Mouse (Mus musculus): Measurements from ENCODE around the gene Lamtor3.

DNA sequence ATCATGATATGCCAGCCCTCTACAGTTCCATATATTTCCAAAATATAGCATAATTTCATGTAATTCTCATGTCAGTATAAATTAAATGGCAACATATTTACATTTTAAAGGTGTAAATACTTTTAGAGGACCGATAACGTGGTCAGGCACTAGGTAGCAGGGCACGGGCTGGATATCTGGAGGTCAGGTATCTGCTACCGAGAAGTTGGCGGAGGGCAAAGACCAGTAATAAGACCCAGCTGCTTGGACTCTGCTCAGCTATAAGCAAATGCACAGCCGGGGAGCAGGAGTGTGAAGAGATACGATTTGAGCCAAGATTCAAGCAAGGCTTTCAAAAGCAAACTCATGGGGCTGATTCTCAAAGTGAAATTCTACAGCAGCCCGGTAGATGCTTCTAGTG is 56.0 kb downstream of the Lamtor3 start:
- TF ChIP-seq CTCF (IDR thresholded peaks at IDR 0.05; ENCODE audit: extremely low read depth, insufficient read length, insufficient replicate concordance, low read depth, low read length) (no peak), POLR2A (IDR thresholded peaks at IDR 0.05; ENCODE audit: low read depth, low read length) (no peak)

Measured in small intestine, adult 2 months (tissue).